Mouse (Mus musculus): ENCODE data around the gene Mgst1. TPM values are rescaled to one million over a fixed set of nuclear protein-coding genes. Genes with fewer than 3 reads are reported as not detected.

The Mgst1 gene
- total and polyA plus RNA-seq, 3 experiments, result not detected

- Histone ChIP-seq H3K79me2 (ENCODE audit: control insufficient read depth, insufficient read depth, low read length, poor library complexity) (no peaks in the 10 kb centered on the region), H3K9me3 (replicated peaks; ENCODE audit: insufficient read depth, low read length) (no peaks in the 10 kb centered on the region), H3K27me3 (ENCODE audit: control insufficient read depth in 1 of 2, insufficient read depth in 2 of 2, low read length in 2 of 2) (no peaks in the 10 kb centered on the region), H3K4me1 (ENCODE audit: control insufficient read depth in 1 of 2, insufficient read depth in 2 of 2, low read length in 2 of 2) (no peaks in the 10 kb centered on the region), H3K27ac (ENCODE audit: control insufficient read depth, low read depth, low read length) (no peak overlapping the region), H3K36me3 (ENCODE audit: control insufficient read depth in 1 of 2, insufficient read depth in 2 of 2, low read length in 2 of 2) (no peaks in the 10 kb centered on the region), H3K4me3 (ENCODE audit: control insufficient read depth in 1 of 2, insufficient read depth in 1 of 2, low read depth in 2 of 2, low read length in 2 of 2) (no peak overlapping the region), H3K9ac (ENCODE audit: control insufficient read depth, low read depth, low read length, poor library complexity, severe bottlenecking) (no peak overlapping the region)
- no peak for TF ChIP-seq BHLHE40 (IDR thresholded peaks at IDR 0.05; ENCODE audit: borderline replicate concordance, low read depth, low read length)
- TF ChIP-seq USF2 (IDR thresholded peaks at IDR 0.05; ENCODE audit: borderline replicate concordance in 1 of 2, insufficient read depth in 1 of 2, low read depth in 1 of 2, low read length in 2 of 2), result no peak
- no peak for DNase-seq (ENCODE audit: low read depth, low spot score)
These were observed 2.5 kb downstream of the Mgst1 start for GRCm38 (mm10) chr6:138142604-138143003.

GRCm38 (mm10) chr6:138143450-138143849, 3.3 kb downstream of the Mgst1 start:
- Histone ChIP-seq H3K4me3 (ENCODE audit: control insufficient read depth in 1 of 2, insufficient read depth in 1 of 2, low read depth in 2 of 2, low read length in 2 of 2) (no peak overlapping the region), H3K9me3 (replicated peaks; ENCODE audit: insufficient read depth, low read length) (no peaks in the 10 kb centered on the region), H3K4me1 (ENCODE audit: control insufficient read depth in 1 of 2, insufficient read depth in 2 of 2, low read length in 2 of 2) (no peaks in the 10 kb centered on the region), H3K27me3 (ENCODE audit: control insufficient read depth in 1 of 2, insufficient read depth in 2 of 2, low read length in 2 of 2) (no peaks in the 10 kb centered on the region), H3K79me2 (ENCODE audit: control insufficient read depth, insufficient read depth, low read length, poor library complexity) (no peaks in the 10 kb centered on the region), H3K27ac (ENCODE audit: control insufficient read depth, low read depth, low read length) (no peak overlapping the region), H3K9ac (ENCODE audit: control insufficient read depth, low read depth, low read length, poor library complexity, severe bottlenecking) (no peak overlapping the region), H3K36me3 (ENCODE audit: control insufficient read depth in 1 of 2, insufficient read depth in 2 of 2, low read length in 2 of 2) (no peaks in the 10 kb centered on the region)
- no peak for TF ChIP-seq HCFC1 (IDR thresholded peaks at IDR 0.05; ENCODE audit: low read depth, low read length)
- no peak for TF ChIP-seq KAT2A (conservative IDR thresholded peaks at IDR 0.05; ENCODE audit: low read depth, low read length)
- no peak for TF ChIP-seq MAZ (IDR thresholded peaks at IDR 0.05; ENCODE audit: low read depth, low read length)
- TF ChIP-seq POLR2A (IDR thresholded peaks at IDR 0.05; ENCODE audit: control insufficient read depth in 1 of 2, insufficient read depth in 1 of 2, low read depth in 1 of 2, low read length in 2 of 2, poor library complexity in 1 of 2), result no peak
- TF ChIP-seq TAL1 (IDR thresholded peaks at IDR 0.05; ENCODE audit: low read length), result no peak
- TF ChIP-seq ZMIZ1 (IDR thresholded peaks at IDR 0.05; ENCODE audit: low read depth, low read length), result no peak
- no peak for TF ChIP-seq USF1 (IDR thresholded peaks at IDR 0.05; ENCODE audit: low read depth, low read length)
- no peak for TF ChIP-seq BHLHE40 (IDR thresholded peaks at IDR 0.05; ENCODE audit: borderline replicate concordance, low read depth, low read length)
- TF ChIP-seq MXI1 (IDR thresholded peaks at IDR 0.05; ENCODE audit: low read depth, low read length), result no peak
- no peak for TF ChIP-seq RCOR1 (IDR thresholded peaks at IDR 0.05; ENCODE audit: low read depth, low read length)
- TF ChIP-seq UBTF (IDR thresholded peaks at IDR 0.05; ENCODE audit: borderline replicate concordance, insufficient read depth, low read depth, low read length), result no peak
- DNase-seq (ENCODE audit: low read depth, low spot score), result no peak

DNA sequence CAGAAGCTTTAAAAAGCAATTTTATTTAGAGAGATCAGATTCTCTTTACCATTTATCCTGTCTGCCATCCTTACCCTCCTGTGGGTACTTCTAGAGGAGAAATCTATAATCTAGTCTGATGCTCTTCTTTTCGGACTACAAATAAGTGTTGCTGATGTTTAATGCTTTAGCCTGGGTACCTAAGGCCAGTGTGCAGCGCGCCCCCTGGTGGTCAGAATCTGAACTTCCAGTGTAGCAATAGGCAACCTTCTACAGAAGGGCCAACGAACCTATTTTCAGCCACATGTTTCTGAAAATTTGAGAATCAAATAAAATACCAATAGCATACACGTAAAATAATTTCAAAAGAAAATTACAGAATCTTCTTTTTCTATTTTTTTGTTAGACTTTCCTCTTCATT, 13.0 kb downstream of the Mgst1 start:
- H3K79me2 ChIP-seq (ENCODE audit: control insufficient read depth, insufficient read depth, low read length, poor library complexity), result no peaks in the 10 kb centered on the region
- peak; percentile 39 for DNase-seq (ENCODE audit: low read depth, low spot score)
- H3K4me1 ChIP-seq (ENCODE audit: control insufficient read depth in 1 of 2, insufficient read depth in 2 of 2, low read length in 2 of 2), result no peaks in the 10 kb centered on the region
- no peak overlapping the region for H3K9ac ChIP-seq (ENCODE audit: control insufficient read depth, low read depth, low read length, poor library complexity, severe bottlenecking)
- no peak overlapping the region for H3K4me3 ChIP-seq (ENCODE audit: control insufficient read depth in 1 of 2, insufficient read depth in 1 of 2, low read depth in 2 of 2, low read length in 2 of 2)
- H3K27ac ChIP-seq (ENCODE audit: control insufficient read depth, low read depth, low read length), result no peak overlapping the region
- no peaks in the 10 kb centered on the region for H3K9me3 ChIP-seq (replicated peaks; ENCODE audit: insufficient read depth, low read length)
- no peak for TF ChIP-seq UBTF (IDR thresholded peaks at IDR 0.05; ENCODE audit: borderline replicate concordance, insufficient read depth, low read depth, low read length)
- peak; percentile 60 for TF ChIP-seq SMC3 (IDR thresholded peaks at IDR 0.05; ENCODE audit: low read depth, low read length)
- no peak for TF ChIP-seq POLR2AphosphoS5 (IDR thresholded peaks at IDR 0.05; ENCODE audit: borderline replicate concordance, low read depth, low read length)
- TF ChIP-seq CTCF (IDR thresholded peaks at IDR 0.05 in 2 of 3, conservative IDR thresholded peaks at IDR 0.05 in 1 of 3; ENCODE audit: control insufficient read depth in 1 of 3, insufficient read depth in 1 of 3, low read depth in 2 of 3, low read length in 3 of 3, poor library complexity in 1 of 3, severe bottlenecking in 1 of 3), result peak; percentile 51 to 81 (median 57)
- no peak for TF ChIP-seq EP300 (IDR thresholded peaks at IDR 0.05; ENCODE audit: low read depth in 1 of 2, low read length in 2 of 2)
- TF ChIP-seq USF2 (IDR thresholded peaks at IDR 0.05; ENCODE audit: borderline replicate concordance in 1 of 2, insufficient read depth in 1 of 2, low read depth in 1 of 2, low read length in 2 of 2), result no peak
- TF ChIP-seq ZMIZ1 (IDR thresholded peaks at IDR 0.05; ENCODE audit: low read depth, low read length), result no peak
- no peak for TF ChIP-seq ETS1 (IDR thresholded peaks at IDR 0.05; ENCODE audit: low read depth, low read length)
- TF ChIP-seq NELFE (IDR thresholded peaks at IDR 0.05; ENCODE audit: low read depth, low read length), result no peak
- no peak for TF ChIP-seq CHD1 (IDR thresholded peaks at IDR 0.05; ENCODE audit: low read depth, low read length)
- TF ChIP-seq KAT2A (conservative IDR thresholded peaks at IDR 0.05; ENCODE audit: low read depth, low read length), result no peak
- no peaks in the 10 kb centered on the region for H3K36me3 ChIP-seq (ENCODE audit: control insufficient read depth in 1 of 2, insufficient read depth in 2 of 2, low read length in 2 of 2)
- H3K27me3 ChIP-seq (ENCODE audit: control insufficient read depth in 1 of 2, insufficient read depth in 2 of 2, low read length in 2 of 2), result no peaks in the 10 kb centered on the region
